Mouse (Mus musculus) heart, adult 2 months (tissue): Measurements from ENCODE around the gene Hrh1. TPM values are rescaled to one million over a fixed set of nuclear protein-coding genes. Genes with fewer than 3 reads are reported as not detected.

Experiments
- DNase-seq, 2 experiments: peaks; one replicate each; pipeline ENCODE4 v3.0.0; 2021
- H3K27ac ChIP-seq: fragments of 200-600 bp; 2 replicates; pipeline ENCODE4 v1.8.1; 2022
- H3K27me3 ChIP-seq: fragments of 200-500 bp; 2 replicates; pipeline ENCODE4 v1.6.1; 2012; ENCODE audit warnings: mild to moderate bottlenecking, low read length, inconsistent platforms, mixed read lengths; ENCODE audit not compliant: control insufficient read depth, insufficient read depth
- H3K36me3 ChIP-seq: fragments of 200-500 bp; 2 replicates; pipeline ENCODE4 v1.6.1; 2012; ENCODE audit warnings: low read length, inconsistent platforms; ENCODE audit not compliant: control insufficient read depth, insufficient read depth
- H3K4me1 ChIP-seq: fragments of 200-500 bp; 2 replicates; pipeline ENCODE4 v1.6.1; 2011; ENCODE audit warnings: low read length; ENCODE audit not compliant: control insufficient read depth, insufficient read depth
- H3K4me3 ChIP-seq: fragments of 200-600 bp; 2 replicates; pipeline ENCODE4 v1.8.1; 2022
- H3K79me2 ChIP-seq: fragments of 200-500 bp; replicated peaks from 2 replicates; pipeline ENCODE4 v1.6.1; 2012; ENCODE audit warnings: mild to moderate bottlenecking, inconsistent platforms, low read length, moderate library complexity, mixed read lengths; ENCODE audit not compliant: control insufficient read depth, insufficient read depth
- H3K9ac ChIP-seq: fragments of 200-500 bp; 2 replicates; pipeline ENCODE4 v1.6.1; 2012; ENCODE audit warnings: low read depth, mild to moderate bottlenecking, control low read depth, inconsistent platforms, low read length, mixed read lengths
- CTCF ChIP-seq: fragments of 200-600 bp; IDR thresholded peaks from 2 replicates; pipeline ENCODE4 v1.8.1; 2022; ENCODE audit warnings: antibody characterized with exemption, mild to moderate bottlenecking, moderate library complexity
- EP300 ChIP-seq: fragments of 200-500 bp; IDR thresholded peaks from 2 replicates; pipeline ENCODE4 v1.6.1; 2011; ENCODE audit warnings: low read depth, low read length, control low read depth; ENCODE audit not compliant: insufficient read depth
- POLR2A ChIP-seq: fragments of 200-500 bp; IDR thresholded peaks from 2 replicates; pipeline ENCODE4 v1.6.1; 2011; ENCODE audit warnings: mild to moderate bottlenecking, low read depth, low read length, control low read depth; ENCODE audit not compliant: insufficient read depth
- WGBS: fragments of 180-500 bp; shearing (Covaris S2); methylation state at CpG from one replicate; pipeline ENCODE4 v1.1.7; 2018; 5-methylcytosine and 5-hydroxymethylcytosine counted together
- intact Hi-C: fragments of 180-260 bp; cut with DNase I; formaldehyde crosslinking; loops from one replicate; pipeline ENCODE4 v1.15.1; 2025
- polyA plus RNA-seq: library from polyadenylated mRNA; depleted of rRNA; stranded (reverse); fragments of >200 nt; gene quantifications from 2 replicates; pipeline ENCODE4 v1.2.3, GENCODE M21; 2012
- total RNA-seq, 2 experiments: library from RNA; stranded (reverse); gene quantifications; 2 replicates each; pipeline ENCODE4 v1.2.3; 2021

Gene Hrh1
- total and polyA plus RNA-seq, 3 experiments: 0.20 to 0.47 (median 0.36) TPM

- H3K27me3 ChIP-seq: 0 out of 2 replicates have a peak, but pooled peaks cover 2% of the 10 kb centered on the region
- no peak overlapping the region for H3K9ac ChIP-seq
- WGBS: 90% methylated on average over 7 of the region's 7 CpGs
- H3K79me2 ChIP-seq: no peaks in the 10 kb centered on the region
- H3K27ac ChIP-seq: no peak overlapping the region
- H3K36me3 ChIP-seq: no peaks in the 10 kb centered on the region
- no peak overlapping the region for H3K4me3 ChIP-seq
- TF ChIP-seq CTCF (no peak), EP300 (no peak), POLR2A (no peak)
- peaks cover 2% of the 10 kb centered on the region; the same call in 1 of the 2 replicates for H3K4me1 ChIP-seq
- no peak for DNase-seq
- intact Hi-C loops: no loop called here
Measured at GRCm38 (mm10) chr6:114407049-114407448, 9.3 kb downstream of the Hrh1 start.

GRCm38 (mm10) chr6:114408278-114408677 lies 10.5 kb downstream of the Hrh1 start:
- intact Hi-C loops: no loop called here
- peak; percentile 32 to 44 for DNase-seq
- peak; percentile 48 for TF ChIP-seq CTCF
- TF ChIP-seq POLR2A: no peak

GRCm38 (mm10) chr6:114411913-114412312 lies 14.2 kb downstream of the Hrh1 start:
- Histone ChIP-seq H3K27ac (no peak overlapping the region), H3K27me3 (no peaks in the 10 kb centered on the region), H3K79me2 (no peaks in the 10 kb centered on the region), H3K4me3 (no peak overlapping the region), H3K9ac (no peak overlapping the region), H3K36me3 (no peaks in the 10 kb centered on the region), H3K4me1 (0 out of 2 replicates have a peak, but pooled peaks cover 2% of the 10 kb centered on the region)
- no peak for DNase-seq
- no peak for TF ChIP-seq CTCF
- no peak for TF ChIP-seq POLR2A
- no peak for TF ChIP-seq EP300
- intact Hi-C loops: loop anchor here (5.0 kb wide), 1 partner anchor 285 kb away; no protein-coding TSS in a partner anchor
- WGBS: 57% methylated on average over 8 of the region's 8 CpGs

More at GRCm38 (mm10) chr6:114408278-114408677, 10.5 kb downstream of the Hrh1 start:
- H3K36me3 ChIP-seq: no peaks in the 10 kb centered on the region
- no peak overlapping the region for H3K27ac ChIP-seq
- 37% methylated on average over 17 of the region's 17 CpGs for WGBS
- H3K4me1 ChIP-seq: peaks cover 2% of the 10 kb centered on the region; the same call in 1 of the 2 replicates
- no peak overlapping the region for H3K9ac ChIP-seq
- H3K79me2 ChIP-seq: no peaks in the 10 kb centered on the region
- no peak overlapping the region for H3K4me3 ChIP-seq
- H3K27me3 ChIP-seq: 0 out of 2 replicates have a peak, but pooled peaks cover 2% of the 10 kb centered on the region

- no peak for DNase-seq
- H3K4me3 ChIP-seq: no peak overlapping the region
- H3K4me1 ChIP-seq: peaks cover 1% of the 10 kb centered on the region; the same call in 1 of the 2 replicates
- H3K9ac ChIP-seq: no peak overlapping the region
- no peaks in the 10 kb centered on the region for H3K27me3 ChIP-seq
- intact Hi-C loops: loop anchor here (5.0 kb wide), 1 partner anchor 283 kb away; no protein-coding TSS in a partner anchor
- TF ChIP-seq POLR2A: no peak
- TF ChIP-seq EP300: no peak
- no peak for TF ChIP-seq CTCF
- H3K27ac ChIP-seq: no peak overlapping the region
- 58% methylated on average over 8 of the region's 8 CpGs for WGBS
- no peaks in the 10 kb centered on the region for H3K79me2 ChIP-seq
- H3K36me3 ChIP-seq: no peaks in the 10 kb centered on the region
Measured at GRCm38 (mm10) chr6:114414510-114414909, 16.8 kb downstream of the Hrh1 start.

GRCm38 (mm10) chr6:114418037-114418436 lies 20.3 kb downstream of the Hrh1 start:
- Histone ChIP-seq H3K27me3 (no peaks in the 10 kb centered on the region), H3K27ac (no peak overlapping the region)

GRCm38 (mm10) chr6:114421061-114421460 lies 23.3 kb downstream of the Hrh1 start:
- Histone ChIP-seq H3K4me3 (no peak overlapping the region), H3K27me3 (no peaks in the 10 kb centered on the region), H3K4me1 (peaks cover 1% of the 10 kb centered on the region; the same call in 1 of the 2 replicates), H3K27ac (no peak overlapping the region), H3K9ac (no peak overlapping the region), H3K36me3 (no peaks in the 10 kb centered on the region), H3K79me2 (no peaks in the 10 kb centered on the region)
- no peak for DNase-seq
- intact Hi-C loops: no loop called here
- no peak for TF ChIP-seq CTCF
- no peak for TF ChIP-seq EP300
- TF ChIP-seq POLR2A: no peak

More at GRCm38 (mm10) chr6:114418037-114418436, 20.3 kb downstream of the Hrh1 start:
- peak in 1 of 2 experiments; percentile 23 for DNase-seq
- no peak overlapping the region for H3K4me3 ChIP-seq
- WGBS: 53% methylated on average over 2 of the region's 2 CpGs
- intact Hi-C loops: no loop called here
- H3K9ac ChIP-seq: no peak overlapping the region
- H3K79me2 ChIP-seq: no peaks in the 10 kb centered on the region
- H3K4me1 ChIP-seq: peaks cover 1% of the 10 kb centered on the region; the same call in 1 of the 2 replicates
- TF ChIP-seq EP300 (no peak), CTCF (no peak), POLR2A (no peak)
- no peaks in the 10 kb centered on the region for H3K36me3 ChIP-seq
